ENCODE assay signal across 8 mouse cellular contexts in genomic region chr4:97779003-97779930, GRCm38 (mm10). TPM values are rescaled to one million over a fixed set of nuclear protein-coding genes. Genes with fewer than 3 reads are reported as not detected.
DNase-seq lines count a peak whose midpoint lies in the region; ATAC-seq lines count a peak whose summit lies in the region.

No protein-coding gene starts in this region.

- ATAC-seq in lung, embryonic 15.5 days (ENCODE audit: borderline replicate concordance, extremely low read depth, low FRiP score, low TSS enrichment) = no peak
- ATAC-seq in forebrain, embryonic 13.5 days = no peak
- ATAC-seq in limb, embryonic 12.5 days (ENCODE audit: insufficient number of reproducible peaks, insufficient read depth, low FRiP score, low TSS enrichment, low read depth) = no peak
- ATAC-seq in stomach, embryonic 15.5 days (ENCODE audit: insufficient read depth, low FRiP score, low read depth) = no peak

- H3K4me2 ChIP-seq in lung, embryonic 15.5 days = peak overlapping the region; percentile 76
- peak overlapping the region; percentile 82 for H3K4me2 ChIP-seq in forebrain, embryonic 13.5 days
- H3K4me2 ChIP-seq in limb, embryonic 12.5 days = peak overlapping the region; percentile 83
- peak overlapping the region; percentile 63 for H3K4me2 ChIP-seq in stomach, embryonic 15.5 days

- WGBS in lung, embryonic 15.5 days = 13% methylated on average over 18 of the region's 18 CpGs
- WGBS in forebrain, embryonic 13.5 days = 3% methylated on average over 18 of the region's 18 CpGs
- WGBS in limb, embryonic 12.5 days = 4% methylated on average over 18 of the region's 18 CpGs
- WGBS in stomach, embryonic 15.5 days = 19% methylated on average over 18 of the region's 18 CpGs

- peak overlapping the region; percentile 95 for H3K27ac ChIP-seq in lung, embryonic 15.5 days
- peak overlapping the region; percentile 98 for H3K27ac ChIP-seq in forebrain, embryonic 13.5 days
- peak overlapping the region; percentile 99 for H3K27ac ChIP-seq in limb, embryonic 12.5 days
- peak overlapping the region; percentile 96 for H3K27ac ChIP-seq in stomach, embryonic 15.5 days

- peaks cover 21% of the 10 kb centered on the region for H3K4me1 ChIP-seq in lung, embryonic 15.5 days
- peaks cover 47% of the 10 kb centered on the region for H3K4me1 ChIP-seq in forebrain, embryonic 13.5 days
- peaks cover 39% of the 10 kb centered on the region for H3K4me1 ChIP-seq in limb, embryonic 12.5 days (replicated peaks)
- peaks cover 10% of the 10 kb centered on the region; the same call in 1 of the 2 replicates for H3K4me1 ChIP-seq in stomach, embryonic 15.5 days

- H3K9me3 ChIP-seq in lung, embryonic 15.5 days = no peaks in the 10 kb centered on the region
- H3K9me3 ChIP-seq in forebrain, embryonic 13.5 days (replicated peaks) = no peaks in the 10 kb centered on the region
- H3K9me3 ChIP-seq in limb, embryonic 12.5 days = no peaks in the 10 kb centered on the region
- no peaks in the 10 kb centered on the region for H3K9me3 ChIP-seq in stomach, embryonic 15.5 days

- DNase-seq in lung, postnatal 25 days (ENCODE audit: low spot score) = no peak
- DNase-seq in urinary bladder, adult 18-20 months (ENCODE audit: low spot score in 2 of 2) = no peak
- no peak for DNase-seq in thymus, postnatal 14 days
- DNase-seq in gastrocnemius, adult 8-10 months (ENCODE audit: low spot score in 2 of 2) = no peak

- H3K36me3 ChIP-seq in lung, embryonic 15.5 days = peaks cover 18% of the 10 kb centered on the region
- H3K36me3 ChIP-seq in forebrain, embryonic 13.5 days (ENCODE audit: poor library complexity, severe bottlenecking) = peaks cover 16% of the 10 kb centered on the region
- peaks cover 19% of the 10 kb centered on the region for H3K36me3 ChIP-seq in limb, embryonic 12.5 days
- peaks cover 11% of the 10 kb centered on the region; the same call in 1 of the 2 replicates for H3K36me3 ChIP-seq in stomach, embryonic 15.5 days

- peak overlapping the region; percentile 98 for H3K9ac ChIP-seq in lung, embryonic 15.5 days
- H3K9ac ChIP-seq in forebrain, embryonic 13.5 days = peak overlapping the region; percentile 100
- peak overlapping the region; percentile 100 for H3K9ac ChIP-seq in limb, embryonic 12.5 days (replicated peaks)
- H3K9ac ChIP-seq in stomach, embryonic 15.5 days = peak overlapping the region; percentile 97

- peak overlapping the region; percentile 97 for H3K4me3 ChIP-seq in lung, embryonic 15.5 days
- H3K4me3 ChIP-seq in forebrain, embryonic 13.5 days = peak overlapping the region; percentile 96
- peak overlapping the region; percentile 96 for H3K4me3 ChIP-seq in limb, embryonic 12.5 days (replicated peaks)
- peak overlapping the region; percentile 86 for H3K4me3 ChIP-seq in stomach, embryonic 15.5 days (replicated peaks)

- no peaks in the 10 kb centered on the region for H3K27me3 ChIP-seq in lung, embryonic 15.5 days
- 0 out of 2 replicates have a peak, but pooled peaks cover 3% of the 10 kb centered on the region for H3K27me3 ChIP-seq in forebrain, embryonic 13.5 days
- no peaks in the 10 kb centered on the region for H3K27me3 ChIP-seq in limb, embryonic 12.5 days
- no peaks in the 10 kb centered on the region for H3K27me3 ChIP-seq in stomach, embryonic 15.5 days (replicated peaks)

RNA-seq across cellular contexts. Expression of gene E130114P18Rik, which starts 1.4 kb away (rescaled TPM):
- 0.44 and 0.99 TPM in 2 replicates for polyA plus RNA-seq in lung, embryonic 15.5 days (2015; fragmentation: Nextera tagmentation; extraction: Ambion mirVana)
- polyA plus RNA-seq in forebrain, embryonic 13.5 days (2015; fragmentation: Nextera tagmentation; extraction: Ambion mirVana) = 64.7 and 71.1 TPM in 2 replicates
- 5.4 and 6.4 TPM in 2 replicates for polyA plus RNA-seq in limb, embryonic 12.5 days (2016; fragmentation: Nextera tagmentation; extraction: Ambion mirVana)
- 2.9 and 3.7 TPM in 2 replicates for polyA plus RNA-seq in stomach, embryonic 15.5 days (2015; fragmentation: Nextera tagmentation; extraction: Ambion mirVana)
- total RNA-seq in gastrocnemius, adult 8-10 months (2022) = not detected

RNA-seq across cellular contexts. Expression of gene Nfia, which starts 6.7 kb away (rescaled TPM):
- 44.8 and 50.2 TPM in 2 replicates for polyA plus RNA-seq in lung, embryonic 15.5 days (2015; fragmentation: Nextera tagmentation; extraction: Ambion mirVana)
- 93.7 and 121 TPM in 2 replicates for polyA plus RNA-seq in forebrain, embryonic 13.5 days (2015; fragmentation: Nextera tagmentation; extraction: Ambion mirVana)
- 53.9 and 56.7 TPM in 2 replicates for polyA plus RNA-seq in limb, embryonic 12.5 days (2016; fragmentation: Nextera tagmentation; extraction: Ambion mirVana)
- polyA plus RNA-seq in stomach, embryonic 15.5 days (2015; fragmentation: Nextera tagmentation; extraction: Ambion mirVana) = 45.5 and 50.8 TPM in 2 replicates
- 10 to 100 TPM; 53.6 to 64.5 (median 57.1) TPM for total RNA-seq in gastrocnemius, adult 8-10 months (2022)
